Mouse (Mus musculus) splenic B cell, adult 2 months (primary cell): ENCODE measurements around the gene Ang6.
"Not testable (repeated sequence)": the region's sequence is repeated elsewhere in the genome, so short reads cannot be mapped to it uniquely, and the experiment has no call there.

Source experiments
- DNase-seq: peaks from one replicate; pipeline ENCODE4 v3.0.0-alpha.2; 2011; ENCODE audit warnings: low read depth, low spot score
- H3K27me3 ChIP-seq: 2 replicates; pipeline ENCODE4 v1.6.1; 2012; ENCODE audit warnings: mild to moderate bottlenecking, low read length, moderate library complexity, mixed read lengths; ENCODE audit not compliant: control insufficient read depth, poor library complexity, insufficient read depth, severe bottlenecking
- H3K36me3 ChIP-seq: 2 replicates; pipeline ENCODE4 v1.6.1; 2012; ENCODE audit warnings: mild to moderate bottlenecking, low read length, moderate library complexity, mixed read lengths; ENCODE audit not compliant: control insufficient read depth, poor library complexity, insufficient read depth, severe bottlenecking

The Ang6 gene

GRCm38 (mm10) chr14:44002169-44002568, at the start of gene Ang6:
Ang6 (minus strand) TSS chr14:44002269.
- Histone ChIP-seq H3K36me3 (no peaks in the 10 kb centered on the region), H3K27me3 (no peaks in the 10 kb centered on the region)
- no peak for DNase-seq

GRCm38 (mm10) chr14:44046567-44046966, 44.5 kb upstream of the Ang6 start:
- H3K36me3 ChIP-seq, DNase-seq, H3K27me3 ChIP-seq: not testable (repeated sequence)

GRCm38 (mm10) chr14:44031828-44032227, 29.8 kb upstream of the Ang6 start:
- not testable (repeated sequence) for DNase-seq

GRCm38 (mm10) chr14:44009686-44010085, 7.6 kb upstream of the Ang6 start:
- not testable (repeated sequence) for H3K36me3 ChIP-seq, DNase-seq, H3K27me3 ChIP-seq

More at GRCm38 (mm10) chr14:44031828-44032227, 29.8 kb upstream of the Ang6 start:
- not testable (repeated sequence) for H3K27me3 ChIP-seq, H3K36me3 ChIP-seq

GRCm38 (mm10) chr14:44008021-44008420, 6.0 kb upstream of the Ang6 start:
- DNase-seq, H3K36me3 ChIP-seq, H3K27me3 ChIP-seq: not testable (repeated sequence)

- Histone ChIP-seq H3K36me3 (no peaks in the 10 kb centered on the region), H3K27me3 (no peaks in the 10 kb centered on the region)
- DNase-seq: no peak
These were observed 469 bp downstream of the Ang6 start for GRCm38 (mm10) chr14:44001600-44001999.

- not testable (repeated sequence) for H3K36me3 ChIP-seq, DNase-seq, H3K27me3 ChIP-seq
These were observed 3.5 kb downstream of the Ang6 start for GRCm38 (mm10) chr14:43998455-43999000.

GRCm38 (mm10) chr14:43987404-43987803, 14.7 kb downstream of the Ang6 start:
- peak; percentile 1 for DNase-seq
- H3K27me3 ChIP-seq, H3K36me3 ChIP-seq: not testable (repeated sequence)

GRCm38 (mm10) chr14:43986147-43986546, 15.9 kb downstream of the Ang6 start:
- Histone ChIP-seq H3K27me3 (no peaks in the 10 kb centered on the region), H3K36me3 (no peaks in the 10 kb centered on the region)
- DNase-seq: no peak

- no peaks in the 10 kb centered on the region for H3K27me3 ChIP-seq
- peak; percentile 29 for DNase-seq
- H3K36me3 ChIP-seq: no peaks in the 10 kb centered on the region
These were observed 18.2 kb downstream of the Ang6 start for GRCm38 (mm10) chr14:43983897-43984296.

GRCm38 (mm10) chr14:43983454-43983853, 18.6 kb downstream of the Ang6 start:
- H3K36me3 ChIP-seq: no peaks in the 10 kb centered on the region
- DNase-seq: no peak
- no peaks in the 10 kb centered on the region for H3K27me3 ChIP-seq

GRCm38 (mm10) chr14:43956769-43957168, 45.3 kb downstream of the Ang6 start, which contains the start of gene Ang5:
Ang5 (plus strand) TSS chr14:43957069.
- H3K36me3 ChIP-seq, DNase-seq, H3K27me3 ChIP-seq: not testable (repeated sequence)

GRCm38 (mm10) chr14:43955074-43955473, 47.0 kb downstream of the Ang6 start:
- H3K27me3 ChIP-seq, H3K36me3 ChIP-seq, DNase-seq: not testable (repeated sequence)

- H3K36me3 ChIP-seq, DNase-seq, H3K27me3 ChIP-seq: not testable (repeated sequence)
These were observed 48.7 kb downstream of the Ang6 start for GRCm38 (mm10) chr14:43953382-43953781.
